Comparison of ENCODE assay signal across 8 mouse cellular contexts in the genomic region with DNA sequence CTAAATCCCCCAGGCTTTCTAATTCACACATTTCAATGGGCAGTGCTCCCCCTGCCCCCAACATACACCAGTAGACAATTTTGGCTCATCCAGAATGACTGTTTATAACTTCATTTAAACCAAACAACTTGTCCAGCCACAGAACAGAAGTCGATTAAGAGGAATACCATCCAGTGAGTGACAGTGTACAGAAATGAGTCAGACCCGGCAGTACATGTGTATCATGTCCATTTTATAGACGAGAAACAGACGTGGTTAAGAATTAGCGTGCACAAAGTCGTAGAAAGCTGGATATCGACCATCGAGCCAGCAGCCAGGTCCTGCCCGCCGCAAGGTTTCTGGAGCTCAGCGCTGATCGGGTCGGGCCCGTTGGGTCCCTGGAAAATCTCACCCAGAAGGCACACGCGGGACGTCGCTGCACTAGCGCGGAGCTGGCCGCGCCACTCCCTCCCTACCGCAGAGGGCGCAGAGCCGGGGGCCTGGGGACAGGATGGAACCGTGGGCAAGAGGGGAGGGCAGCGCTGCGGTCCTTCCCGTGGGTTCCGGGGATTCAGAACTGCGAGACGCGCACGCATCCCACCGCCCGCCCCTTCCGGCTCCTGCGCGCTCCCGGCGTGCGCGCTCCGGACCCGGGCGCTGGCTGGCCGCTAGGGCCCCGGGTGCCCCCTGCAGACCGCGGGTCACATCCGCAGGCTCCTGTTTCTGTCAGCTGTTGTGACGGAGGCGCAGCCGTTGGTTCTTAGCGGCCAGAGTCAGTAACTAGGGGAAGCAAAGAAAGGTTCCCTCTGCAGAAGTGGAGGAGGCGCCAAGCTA. TPM values are rescaled to one million over a fixed set of nuclear protein-coding genes. Genes with fewer than 3 reads are reported as not detected.
DNase-seq lines count a peak whose midpoint lies in the region; ATAC-seq and TF ChIP-seq lines count a peak whose summit lies in the region.

Gene Cyren (minus strand): TSS at position 552 of the 813 bp plus-strand sequence.

- peak; percentile 94 for DNase-seq in A20 (ENCODE audit: low read depth, low spot score)
- peak; percentile 96 for DNase-seq in heart, embryonic 10.5 days (ENCODE audit: low spot score)
- peak; percentile 91 for DNase-seq in liver
- peak; percentile 90 to 94 for DNase-seq in spleen, postnatal 4 days (ENCODE audit: low spot score in 2 of 2)

- peak; percentile 21; the same call in 1 of the 2 replicates for TF ChIP-seq POLR2A in bone marrow macrophage, adult 2 months (IDR thresholded peaks at IDR 0.05; ENCODE audit: borderline replicate concordance, low read depth, low read length)
- peak; percentile 76 for TF ChIP-seq POLR2A in embryonic fibroblast, embryonic 13.5 days (IDR thresholded peaks at IDR 0.05; ENCODE audit: low read depth, low read length)

- H3K4me1 ChIP-seq in bone marrow macrophage, adult 2 months (ENCODE audit: control insufficient read depth, insufficient read depth, low read length), result peaks cover 37% of the 10 kb centered on the region
- peaks cover 2% of the 10 kb centered on the region; the same call in 1 of the 2 replicates for H3K4me1 ChIP-seq in embryonic fibroblast, embryonic 13.5 days (ENCODE audit: control insufficient read depth, insufficient read depth, low read length)
- H3K4me1 ChIP-seq in heart, embryonic 10.5 days, result peaks cover 50% of the 10 kb centered on the region
- H3K4me1 ChIP-seq in kidney, embryonic 15.5 days, result peaks cover 42% of the 10 kb centered on the region

- no peaks in the 10 kb centered on the region for H3K27me3 ChIP-seq in heart, embryonic 10.5 days (ENCODE audit: insufficient read depth, poor library complexity, severe bottlenecking)
- H3K27me3 ChIP-seq in kidney, embryonic 15.5 days, result no peaks in the 10 kb centered on the region

- peak within 1 kb of the TSS; percentile 63 for H3K4me3 ChIP-seq in bone marrow macrophage, adult 2 months (ENCODE audit: insufficient read depth, low read length)
- peak within 1 kb of the TSS; percentile 73 for H3K4me3 ChIP-seq in embryonic fibroblast, embryonic 13.5 days (ENCODE audit: insufficient read depth, low read length)
- H3K4me3 ChIP-seq in heart, embryonic 10.5 days, result peak within 1 kb of the TSS; percentile 78
- peak within 1 kb of the TSS; percentile 83 for H3K4me3 ChIP-seq in kidney, embryonic 15.5 days (replicated peaks)

- no peak for TF ChIP-seq CTCF in bone marrow macrophage, adult 2 months (IDR thresholded peaks at IDR 0.05; ENCODE audit: low read depth, low read length)
- TF ChIP-seq CTCF in embryonic fibroblast, embryonic 13.5 days (IDR thresholded peaks at IDR 0.05; ENCODE audit: borderline replicate concordance, insufficient read depth, low read length), result no peak

- H3K9ac ChIP-seq in kidney, embryonic 15.5 days, result peak within 1 kb of the TSS; percentile 96

- under 1% methylated on average over 56 of the region's 56 CpGs for WGBS in heart, embryonic 10.5 days
- under 1% methylated on average over 56 of the region's 56 CpGs for WGBS in kidney, embryonic 15.5 days

- peaks cover 35% of the 10 kb centered on the region for H3K36me3 ChIP-seq in heart, embryonic 10.5 days
- peaks cover 32% of the 10 kb centered on the region for H3K36me3 ChIP-seq in kidney, embryonic 15.5 days

- peak; percentile 91 for ATAC-seq in kidney, embryonic 15.5 days (replicated peaks; ENCODE audit: low FRiP score)
- ATAC-seq in monocyte, adult 5-6 weeks (replicated peaks; ENCODE audit: insufficient number of reproducible peaks, low FRiP score, low TSS enrichment, poor library complexity, severe bottlenecking), result peak; percentile 82

- H3K27ac ChIP-seq in bone marrow macrophage, adult 2 months (ENCODE audit: insufficient read depth, low read depth, low read length), result peak within 1 kb of the TSS; percentile 65
- peak within 1 kb of the TSS; percentile 82 for H3K27ac ChIP-seq in embryonic fibroblast, embryonic 13.5 days (ENCODE audit: insufficient read depth, low read length)
- peak within 1 kb of the TSS; percentile 96 for H3K27ac ChIP-seq in heart, embryonic 10.5 days
- H3K27ac ChIP-seq in kidney, embryonic 15.5 days, result peak within 1 kb of the TSS; percentile 97

- peak within 1 kb of the TSS; percentile 70 for H3K4me2 ChIP-seq in kidney, embryonic 15.5 days

- H3K9me3 ChIP-seq in heart, embryonic 10.5 days, result no peaks in the 10 kb centered on the region
- no peaks in the 10 kb centered on the region for H3K9me3 ChIP-seq in kidney, embryonic 15.5 days (replicated peaks)

RNA-seq across cellular contexts. Expression of gene Cyren, which starts in this region (rescaled TPM):
- 10.6 and 11.6 TPM in 2 replicates for polyA plus RNA-seq in bone marrow macrophage, adult 2 months (2012; ENCODE audit: insufficient read depth, insufficient read length, missing spikeins)
- 6.0 and 10.0 TPM in 2 replicates for polyA plus RNA-seq in embryonic fibroblast, embryonic 13.5 days (2011; ENCODE audit: insufficient read length, low read depth, missing spikeins)
- 13.7 and 16.5 TPM in 2 replicates for polyA plus RNA-seq in heart, embryonic 10.5 days (2016; fragmentation: Nextera tagmentation; extraction: Ambion mirVana)
- polyA plus RNA-seq in kidney, embryonic 15.5 days (2015; fragmentation: Nextera tagmentation; extraction: Ambion mirVana), result 11.9 and 15.6 TPM in 2 replicates
- total RNA-seq in monocyte, adult 5-6 weeks (2017), result 6.1 to 7.3 TPM (median 6.3 TPM) in 3 replicates

Comparison
In these comparisons a context has a peak if more than half of its experiments do, and no peak if none do; other contexts are left out.
1. Peak in every context shown above with its lines: DNase-seq, ATAC-seq, H3K4me3 ChIP-seq and H3K27ac ChIP-seq.